Mouse (Mus musculus) liver, embryonic 15.5 days (tissue): ENCODE measurements around the gene Txn1. TPM values are rescaled to one million over a fixed set of nuclear protein-coding genes. Genes with fewer than 3 reads are reported as not detected.

Source experiments
- ATAC-seq: fragments of 200-750 bp; cut with Nextera tagmentation; 2 replicates; pipeline ENCODE4 v1.8.0; 2017; ENCODE audit warnings: moderate number of reproducible peaks, mild to moderate bottlenecking, moderate library complexity; ENCODE audit not compliant: insufficient read depth
- H3K27ac ChIP-seq: fragments of 300-500 bp; sonication (generic); replicated peaks from 2 replicates; pipeline ENCODE4 v1.5.1; 2015; ENCODE audit warnings: mild to moderate bottlenecking, inconsistent platforms
- H3K27me3 ChIP-seq: fragments of 300-500 bp; sonication (generic); 2 replicates; pipeline ENCODE4 v1.6.1; 2015; ENCODE audit warnings: mild to moderate bottlenecking, inconsistent platforms
- H3K36me3 ChIP-seq: fragments of 300-500 bp; sonication (generic); replicated peaks from 2 replicates; pipeline ENCODE4 v1.6.1; 2015; ENCODE audit warnings: moderate library complexity, mild to moderate bottlenecking, inconsistent platforms
- H3K4me1 ChIP-seq: fragments of 300-500 bp; sonication (generic); replicated peaks from 2 replicates; pipeline ENCODE4 v1.6.1; 2015; ENCODE audit warnings: inconsistent platforms
- H3K4me2 ChIP-seq: fragments of 300-500 bp; sonication (generic); 2 replicates; pipeline ENCODE4 v1.6.1; 2015; ENCODE audit warnings: moderate library complexity, mild to moderate bottlenecking, inconsistent platforms
- H3K4me3 ChIP-seq: fragments of 300-500 bp; sonication (generic); replicated peaks from 2 replicates; pipeline ENCODE4 v1.5.1; 2015; ENCODE audit warnings: mild to moderate bottlenecking, inconsistent platforms
- H3K9ac ChIP-seq: fragments of 300-500 bp; sonication (generic); 2 replicates; pipeline ENCODE4 v1.6.1; 2015; ENCODE audit warnings: moderate library complexity, mild to moderate bottlenecking, inconsistent platforms
- H3K9me3 ChIP-seq: fragments of 300-500 bp; sonication (generic); replicated peaks from 2 replicates; pipeline ENCODE4 v1.6.1; 2016; ENCODE audit warnings: inconsistent platforms
- WGBS: fragments of 180-500 bp; shearing (Covaris S2); methylation state at CpG from one replicate; pipeline ENCODE4 v1.1.7; 2015; ENCODE audit warnings: mixed read lengths; ENCODE audit not compliant: insufficient replicate concordance; 5-methylcytosine and 5-hydroxymethylcytosine counted together
- polyA plus RNA-seq: library from polyadenylated mRNA; unstranded; fragments of >200 nt; fragmentation: Nextera tagmentation; extraction: Ambion mirVana; gene quantifications from 2 replicates; pipeline ENCODE4 v1.2.1, GENCODE M21; 2015

Gene Txn1
- polyA plus RNA-seq, 1 experiment from 2014 or later = 207 TPM

DNA sequence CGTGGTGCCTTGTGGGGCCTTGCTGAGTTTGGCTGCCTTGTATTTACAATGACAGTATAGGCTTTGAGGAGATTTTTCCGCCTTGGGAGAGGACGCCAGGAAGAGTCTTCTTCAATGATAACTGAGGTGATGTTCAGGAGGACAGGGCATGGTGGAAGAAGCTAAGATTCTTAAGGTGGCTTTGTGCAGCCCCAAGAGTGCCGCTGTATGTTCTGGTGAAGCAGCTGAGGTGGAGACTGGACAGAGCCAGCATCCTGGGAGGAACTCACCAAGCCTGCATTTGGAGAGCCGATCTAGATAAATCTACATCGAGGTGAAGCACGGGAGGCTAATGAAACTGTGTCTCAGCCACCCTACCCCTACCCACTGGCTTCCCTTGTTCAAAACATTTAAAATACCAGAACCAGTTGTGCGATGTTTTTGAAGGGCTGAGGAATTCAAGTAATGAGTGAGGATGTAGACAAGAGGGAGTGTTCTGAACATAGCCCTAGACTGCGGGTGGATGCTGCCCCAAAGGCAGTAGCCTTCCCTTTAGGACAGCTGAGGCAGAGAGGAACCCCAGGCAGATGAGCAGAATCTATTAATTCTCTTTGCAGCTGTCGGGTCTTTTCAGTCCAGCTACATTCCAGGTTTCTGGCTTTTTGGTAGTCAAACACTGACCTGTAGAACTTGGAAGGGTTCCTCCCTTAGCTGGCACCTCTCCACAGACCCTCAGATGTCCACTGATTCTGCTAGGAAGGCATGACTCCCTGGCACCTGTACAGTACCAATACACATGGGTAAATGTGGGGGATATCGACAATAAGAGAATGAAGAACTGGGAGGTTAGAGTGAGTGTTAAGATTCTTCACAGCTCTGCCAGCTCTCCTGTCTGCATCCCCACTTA lies 1.2 kb upstream of the Txn1 start:
- WGBS = 39% methylated on average over 11 of the region's 11 CpGs
- Histone ChIP-seq H3K27ac (peak overlapping the region; percentile 98), H3K4me2 (peak overlapping the region; percentile 93), H3K9me3 (no peaks in the 10 kb centered on the region), H3K4me1 (peaks cover 39% of the 10 kb centered on the region), H3K36me3 (0 out of 2 replicates have a peak, but pooled peaks cover 9% of the 10 kb centered on the region), H3K4me3 (peak overlapping the region; percentile 88), H3K9ac (peak overlapping the region; percentile 71), H3K27me3 (peaks cover 11% of the 10 kb centered on the region; the same call in 1 of the 2 replicates)
- ATAC-seq = no peak

DNA sequence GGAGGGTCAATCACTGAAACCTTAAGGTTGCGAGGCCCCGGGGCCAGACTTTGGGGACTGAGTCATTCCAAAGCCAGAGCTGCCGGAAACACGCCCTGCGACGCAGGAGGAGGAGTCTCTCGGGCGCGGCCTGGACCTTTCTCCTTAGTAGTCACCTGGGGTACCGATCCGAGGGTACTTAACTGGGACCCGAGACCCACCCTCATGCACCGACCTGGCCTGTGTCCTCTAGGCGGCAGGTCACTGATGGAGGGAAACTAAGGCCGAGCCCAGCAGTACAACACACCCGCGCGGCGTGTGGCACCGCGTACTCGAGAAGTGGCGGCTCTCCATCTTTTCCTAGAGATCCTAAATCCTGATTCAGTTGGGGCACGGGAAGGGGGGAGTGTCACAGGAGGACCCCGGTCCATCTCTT lies 660 bp downstream of the Txn1 start:
- Histone ChIP-seq H3K4me2 (peak overlapping the region; percentile 93), H3K27ac (peak overlapping the region; percentile 98), H3K9me3 (no peaks in the 10 kb centered on the region), H3K27me3 (peaks cover 11% of the 10 kb centered on the region; the same call in 1 of the 2 replicates), H3K4me1 (peaks cover 49% of the 10 kb centered on the region), H3K4me3 (peak overlapping the region; percentile 88), H3K36me3 (peaks cover 28% of the 10 kb centered on the region), H3K9ac (peak overlapping the region; percentile 74)
- ATAC-seq = peak; percentile 14
- WGBS = under 1% methylated on average over 25 of the region's 25 CpGs

DNA sequence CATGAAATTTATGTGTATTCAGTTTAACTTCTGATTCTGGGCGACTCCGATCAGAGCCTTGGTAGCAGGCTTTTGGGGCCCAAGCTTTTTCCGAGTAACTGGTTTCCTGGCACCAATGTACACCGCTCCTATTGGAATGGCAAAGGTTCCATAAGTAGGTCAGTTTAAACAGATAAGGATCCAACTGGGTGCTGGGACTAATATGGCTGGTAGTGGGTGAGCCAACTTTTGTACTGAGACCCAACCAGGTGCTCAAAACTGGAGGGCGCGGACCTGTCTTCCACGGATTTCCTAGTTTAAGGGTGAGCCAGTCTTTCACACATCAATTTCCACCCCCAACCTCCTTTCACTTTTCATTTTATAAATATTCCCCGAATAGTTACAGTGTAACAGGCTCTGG lies 1.2 kb downstream of the Txn1 start:
- peak overlapping the region; percentile 93 for H3K4me2 ChIP-seq
- WGBS = 66% methylated on average over 8 of the region's 8 CpGs
- H3K27me3 ChIP-seq = peaks cover 11% of the 10 kb centered on the region; the same call in 1 of the 2 replicates
- H3K36me3 ChIP-seq = peaks cover 33% of the 10 kb centered on the region
- H3K4me1 ChIP-seq = peaks cover 52% of the 10 kb centered on the region
- peak overlapping the region; percentile 98 for H3K27ac ChIP-seq
- H3K4me3 ChIP-seq = peak overlapping the region; percentile 88
- peak overlapping the region; percentile 74 for H3K9ac ChIP-seq
- H3K9me3 ChIP-seq = no peaks in the 10 kb centered on the region
- no peak for ATAC-seq

DNA sequence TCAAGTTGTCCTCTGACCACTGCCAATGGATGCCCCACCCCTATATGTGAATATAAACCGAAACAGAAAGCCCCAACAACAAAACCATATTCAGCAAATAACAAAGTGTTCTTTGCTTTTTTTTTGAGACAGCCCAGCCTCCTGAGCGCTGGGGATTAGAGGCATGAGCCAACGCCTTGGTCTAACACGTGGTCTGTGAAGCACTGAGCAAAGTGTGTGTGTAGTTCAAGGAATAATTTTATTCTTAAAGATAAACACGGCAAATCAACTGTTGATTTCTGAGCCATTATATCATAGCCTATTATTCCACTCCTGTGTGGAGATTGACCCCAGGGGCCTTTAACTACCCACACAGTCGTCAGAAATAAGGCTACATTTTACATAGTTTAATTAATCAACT lies 1.6 kb downstream of the Txn1 start:
- H3K4me2 ChIP-seq = peak overlapping the region; percentile 93
- peak overlapping the region; percentile 98; the same call in 1 of the 2 replicates for H3K27ac ChIP-seq
- H3K9me3 ChIP-seq = no peaks in the 10 kb centered on the region
- H3K4me3 ChIP-seq = peak overlapping the region; percentile 88
- peak overlapping the region; percentile 74; the same call in 1 of the 2 replicates for H3K9ac ChIP-seq
- peaks cover 37% of the 10 kb centered on the region for H3K36me3 ChIP-seq
- peaks cover 52% of the 10 kb centered on the region for H3K4me1 ChIP-seq
- H3K27me3 ChIP-seq = peaks cover 11% of the 10 kb centered on the region; the same call in 1 of the 2 replicates
- WGBS = 71% methylated on average over 6 of the region's 6 CpGs
- ATAC-seq = no peak

DNA sequence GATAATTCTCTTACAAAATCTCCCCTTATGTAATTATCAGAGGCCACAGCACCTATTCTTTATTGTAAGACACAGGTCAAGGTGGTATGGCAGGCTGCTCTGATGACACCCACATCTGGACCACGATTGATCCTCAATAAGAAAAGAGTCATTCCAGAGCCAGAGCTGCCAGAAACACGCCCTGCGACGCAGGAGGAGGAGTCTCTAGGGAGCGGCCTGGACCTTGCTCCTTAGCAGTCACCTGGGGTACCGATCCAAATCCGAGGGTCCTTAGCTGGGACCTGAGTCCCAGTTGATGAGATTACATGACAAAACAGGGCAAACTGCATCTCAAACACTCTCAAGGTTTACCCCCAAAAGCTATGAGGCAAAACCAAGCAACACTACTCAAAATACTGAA lies 2.4 kb downstream of the Txn1 start:
- Histone ChIP-seq H3K9ac (no peak overlapping the region), H3K36me3 (peaks cover 45% of the 10 kb centered on the region), H3K27me3 (peaks cover 6% of the 10 kb centered on the region; the same call in 1 of the 2 replicates), H3K9me3 (no peaks in the 10 kb centered on the region), H3K4me2 (peak overlapping the region; percentile 93), H3K4me1 (peaks cover 52% of the 10 kb centered on the region), H3K4me3 (peak overlapping the region; percentile 88; the same call in 1 of the 2 replicates), H3K27ac (0 out of 2 replicates have a peak overlapping the region, but pooled peaks have one; percentile 6)
- ATAC-seq = no peak
- 83% methylated on average over 7 of the region's 7 CpGs for WGBS

DNA sequence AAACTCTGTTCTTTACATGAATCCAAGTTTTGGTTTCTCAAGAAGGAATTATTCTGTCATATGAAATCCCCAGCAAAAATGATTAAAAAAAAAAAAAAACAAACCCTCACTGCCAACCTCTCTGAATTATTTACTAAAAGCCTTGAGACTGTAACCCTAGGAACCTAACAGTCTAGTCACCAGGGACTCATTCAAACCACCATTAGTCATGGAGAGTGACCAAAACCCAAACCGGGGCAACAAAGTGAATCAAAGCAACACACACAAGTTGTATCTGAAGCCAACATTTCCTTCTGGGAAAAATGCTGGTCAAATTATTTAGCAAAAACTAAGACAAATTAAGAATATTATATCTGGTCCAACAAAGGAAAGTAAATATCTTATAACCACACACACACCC lies 3.3 kb downstream of the Txn1 start:
- Histone ChIP-seq H3K4me1 (peaks cover 51% of the 10 kb centered on the region), H3K9me3 (no peaks in the 10 kb centered on the region), H3K36me3 (peaks cover 50% of the 10 kb centered on the region), H3K9ac (no peak overlapping the region), H3K27ac (no peak overlapping the region), H3K4me3 (no peak overlapping the region), H3K4me2 (no peak overlapping the region), H3K27me3 (0 out of 2 replicates have a peak, but pooled peaks cover under 1% of the 10 kb centered on the region)
- WGBS = 92% methylated on average over 1 of the region's 1 CpGs
- ATAC-seq = no peak

DNA sequence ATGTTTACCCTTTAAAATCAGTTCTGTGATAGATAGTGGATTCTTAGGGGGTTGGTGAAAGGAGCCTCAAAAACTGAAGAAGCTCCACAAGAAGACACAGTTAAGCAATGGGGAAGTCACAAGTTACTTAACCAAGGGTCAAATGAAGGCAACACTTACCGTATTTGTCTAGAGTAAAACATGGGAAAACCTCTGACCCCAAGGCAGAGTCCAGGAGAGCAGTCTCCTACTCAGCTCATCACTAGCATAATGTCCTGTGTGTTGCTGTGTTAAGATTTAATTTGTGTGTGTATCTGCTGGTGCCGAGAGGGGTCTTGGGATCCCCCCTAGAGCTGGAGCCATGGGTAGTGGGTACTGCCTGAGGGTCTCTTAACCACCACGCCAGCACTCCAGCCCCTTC lies 3.8 kb downstream of the Txn1 start:
- Histone ChIP-seq H3K27ac (no peak overlapping the region), H3K36me3 (peaks cover 54% of the 10 kb centered on the region), H3K27me3 (no peaks in the 10 kb centered on the region), H3K4me1 (peaks cover 47% of the 10 kb centered on the region), H3K4me2 (no peak overlapping the region), H3K9me3 (no peaks in the 10 kb centered on the region), H3K4me3 (no peak overlapping the region), H3K9ac (no peak overlapping the region)
- ATAC-seq = no peak
- 78% methylated on average over 3 of the region's 3 CpGs for WGBS

DNA sequence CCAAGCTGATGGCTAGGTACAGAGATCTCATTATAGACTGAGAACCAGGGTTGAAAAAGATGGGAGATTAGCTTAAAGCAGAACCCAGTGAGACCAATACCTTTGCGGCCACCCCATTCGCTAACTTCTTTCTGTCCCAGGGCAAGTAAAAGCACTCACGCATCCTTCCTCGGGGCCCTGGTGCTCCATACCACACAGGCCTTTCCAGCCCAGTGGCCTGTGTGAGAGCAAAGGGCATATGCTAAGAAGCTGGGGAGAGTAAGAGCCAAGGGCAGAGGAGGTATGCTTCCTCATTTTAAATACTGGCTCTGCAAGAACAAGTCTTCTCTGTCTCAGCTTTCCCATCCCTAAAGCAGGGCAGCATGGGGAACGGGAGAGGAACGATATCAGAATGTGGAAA lies 6.3 kb downstream of the Txn1 start:
- WGBS = 85% methylated on average over 6 of the region's 6 CpGs
- Histone ChIP-seq H3K4me1 (peaks cover 33% of the 10 kb centered on the region), H3K27me3 (no peaks in the 10 kb centered on the region), H3K4me2 (no peak overlapping the region), H3K36me3 (peaks cover 78% of the 10 kb centered on the region), H3K4me3 (no peak overlapping the region), H3K9ac (no peak overlapping the region), H3K27ac (no peak overlapping the region), H3K9me3 (no peaks in the 10 kb centered on the region)
- ATAC-seq = no peak

DNA sequence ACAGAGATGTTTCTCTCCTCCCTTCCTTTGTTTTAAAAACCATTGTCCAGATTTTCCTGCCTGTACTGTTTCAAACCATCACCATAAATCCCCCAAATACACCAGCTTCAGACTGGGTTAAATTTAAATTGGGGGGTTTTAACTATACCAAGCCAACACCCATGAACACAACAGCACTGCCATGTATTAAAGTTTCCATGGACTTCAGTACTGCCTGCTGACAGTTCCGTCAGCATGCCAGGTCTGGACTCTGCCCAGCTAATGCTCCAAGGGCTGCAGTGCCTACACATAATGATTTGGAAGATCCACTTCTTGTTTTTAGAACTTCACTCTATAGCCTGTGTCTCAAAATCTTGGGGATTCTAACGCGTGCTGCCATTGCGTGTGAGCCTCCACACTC lies 8.7 kb downstream of the Txn1 start:
- no peak for ATAC-seq

DNA sequence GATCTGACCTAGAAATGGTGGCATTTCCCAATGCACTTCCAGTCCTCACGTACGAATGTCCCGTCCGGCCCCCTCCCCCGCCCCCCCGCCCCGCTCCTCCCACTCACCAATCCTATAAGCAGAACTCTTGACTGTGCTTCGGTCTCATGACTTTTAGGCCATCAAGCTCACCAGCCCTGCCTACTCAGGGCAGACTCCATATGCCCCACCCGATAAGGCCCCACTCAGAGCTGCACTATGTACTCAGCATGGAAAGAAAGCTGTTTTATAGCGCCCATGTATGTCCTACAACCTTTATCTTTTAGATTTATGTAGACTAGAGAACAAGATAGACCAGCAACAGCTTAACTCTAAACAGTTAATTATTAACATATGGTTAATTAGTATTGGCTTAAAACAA lies 9.2 kb downstream of the Txn1 start:
- Histone ChIP-seq H3K9ac (no peak overlapping the region), H3K4me1 (peaks cover 9% of the 10 kb centered on the region; the same call in 1 of the 2 replicates), H3K4me2 (no peak overlapping the region), H3K4me3 (no peak overlapping the region), H3K9me3 (no peaks in the 10 kb centered on the region), H3K27ac (no peak overlapping the region), H3K27me3 (no peaks in the 10 kb centered on the region), H3K36me3 (peaks cover 84% of the 10 kb centered on the region)
- WGBS = 71% methylated on average over 10 of the region's 10 CpGs
- no peak for ATAC-seq

More for the DNA sequence above, 8.7 kb downstream of the Txn1 start:
- Histone ChIP-seq H3K4me2 (no peak overlapping the region), H3K4me1 (peaks cover 14% of the 10 kb centered on the region), H3K9me3 (no peaks in the 10 kb centered on the region), H3K4me3 (no peak overlapping the region), H3K9ac (no peak overlapping the region), H3K27me3 (no peaks in the 10 kb centered on the region), H3K36me3 (peaks cover 89% of the 10 kb centered on the region), H3K27ac (no peak overlapping the region)
- WGBS = 88% methylated on average over 4 of the region's 4 CpGs

DNA sequence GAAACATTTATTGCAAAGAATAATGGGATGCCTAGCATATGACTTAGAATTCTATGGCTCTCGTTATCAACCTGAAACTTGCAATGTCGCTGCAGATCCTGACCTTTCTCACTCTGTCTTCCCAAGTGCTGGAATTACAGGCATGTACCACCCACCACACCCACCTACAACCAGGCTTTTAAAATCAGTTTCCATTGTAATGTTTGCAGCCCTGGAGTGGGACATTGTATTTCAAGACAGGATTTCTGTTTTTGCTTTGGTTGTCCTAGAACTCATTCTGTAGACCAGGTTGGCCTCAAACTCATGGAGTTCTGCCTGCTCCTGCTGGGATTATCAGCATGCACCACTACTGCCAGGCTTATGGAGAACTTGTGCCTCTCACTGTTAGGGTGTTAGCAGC lies 13.3 kb downstream of the Txn1 start:
- WGBS = 78% methylated on average over 2 of the region's 2 CpGs
- Histone ChIP-seq H3K9ac (no peak overlapping the region), H3K4me1 (no peaks in the 10 kb centered on the region), H3K36me3 (peaks cover 47% of the 10 kb centered on the region), H3K4me3 (no peak overlapping the region), H3K27me3 (no peaks in the 10 kb centered on the region), H3K4me2 (no peak overlapping the region), H3K27ac (no peak overlapping the region), H3K9me3 (no peaks in the 10 kb centered on the region)
- ATAC-seq = no peak
